Mouse (Mus musculus) myocyte (in vitro differentiated cells): ENCODE results near the gene Esrra. TPM values are rescaled to one million over a fixed set of nuclear protein-coding genes. Genes with fewer than 3 reads are reported as not detected.

Experiments
- H3K27me3 ChIP-seq: one replicate; pipeline ENCODE4 v1.6.1; 2011; ENCODE audit not compliant: control insufficient read depth, insufficient read depth, insufficient read length
- H3K36me3 ChIP-seq: one replicate; pipeline ENCODE4 v1.6.1; 2011; ENCODE audit not compliant: control insufficient read depth, insufficient read depth
- H3K4me2 ChIP-seq: one replicate; pipeline ENCODE4 v1.6.1; 2011; ENCODE audit warnings: low read depth, control low read depth
- H3K4me3 ChIP-seq: one replicate; pipeline ENCODE4 v1.5.1; 2011; ENCODE audit warnings: mild to moderate bottlenecking, control low read depth, moderate library complexity
- H3K79me2 ChIP-seq: one replicate; pipeline ENCODE4 v1.6.1; 2011; ENCODE audit not compliant: control insufficient read depth, insufficient read depth
- H3ac ChIP-seq: one replicate; pipeline ENCODE4 v1.6.1; 2011; ENCODE audit not compliant: control insufficient read depth, insufficient read length
- CEBPB ChIP-seq: IDR thresholded peaks from 2 replicates; pipeline ENCODE4 v1.6.1; 2011; ENCODE audit warnings: mild to moderate bottlenecking, moderate library complexity; ENCODE audit not compliant: poor library complexity, insufficient read depth, severe bottlenecking
- E2F4 ChIP-seq: IDR thresholded peaks from one replicate; pipeline ENCODE4 v1.6.1; 2011; ENCODE audit warnings: mild to moderate bottlenecking, control low read depth, moderate library complexity; ENCODE audit not compliant: insufficient read depth
- MAX ChIP-seq: IDR thresholded peaks from one replicate; pipeline ENCODE4 v1.6.1; 2011; ENCODE audit warnings: low read depth, mild to moderate bottlenecking, control low read depth
- MYOD1 ChIP-seq, 3 experiments: IDR thresholded peaks; one replicate each; pipeline ENCODE4 v1.6.1; 2011; ENCODE audit warnings: control low read depth in 2 of 3, low read depth in 2 of 3, mild to moderate bottlenecking in 2 of 3, moderate library complexity in 1 of 3; ENCODE audit not compliant: insufficient read length in 2 of 3, control insufficient read depth in 1 of 3
- MYOG ChIP-seq, 3 experiments: IDR thresholded peaks; one replicate each; pipeline ENCODE4 v1.6.1; 2011; ENCODE audit warnings: control low read depth in 2 of 3, low read depth in 2 of 3, mild to moderate bottlenecking in 2 of 3; ENCODE audit not compliant: insufficient read length in 2 of 3, control insufficient read depth in 1 of 3, insufficient read depth in 1 of 3
- POLR2A ChIP-seq: IDR thresholded peaks from one replicate; pipeline ENCODE4 v1.6.1; 2011; ENCODE audit warnings: low read depth, mild to moderate bottlenecking, control low read depth, moderate library complexity; ENCODE audit not compliant: insufficient read length
- POLR2AphosphoS2 ChIP-seq: IDR thresholded peaks from one replicate; pipeline ENCODE4 v1.6.1; 2011; ENCODE audit warnings: low read depth, control low read depth; ENCODE audit not compliant: insufficient read length
- REST ChIP-seq: IDR thresholded peaks from one replicate; pipeline ENCODE4 v1.6.1; 2011; ENCODE audit warnings: mild to moderate bottlenecking, control low read depth, moderate library complexity; ENCODE audit not compliant: insufficient read depth, insufficient read length
- SRF ChIP-seq: IDR thresholded peaks from one replicate; pipeline ENCODE4 v1.6.1; 2011; ENCODE audit warnings: low read depth; ENCODE audit not compliant: control insufficient read depth, insufficient read length
- TCF12 ChIP-seq: IDR thresholded peaks from one replicate; pipeline ENCODE4 v1.6.1; 2011; ENCODE audit warnings: mild to moderate bottlenecking, control low read depth; ENCODE audit not compliant: poor library complexity, insufficient read depth, severe bottlenecking
- TCF3 ChIP-seq: IDR thresholded peaks from one replicate; pipeline ENCODE4 v1.6.1; 2011; ENCODE audit warnings: low read depth, control low read depth; ENCODE audit not compliant: insufficient read length
- USF1 ChIP-seq: IDR thresholded peaks from one replicate; pipeline ENCODE4 v1.6.1; 2011; ENCODE audit warnings: low read depth, mild to moderate bottlenecking, control low read depth, moderate library complexity
- polyA plus RNA-seq: library from polyadenylated mRNA; unstranded; fragments of >200 nt; fragmentation: generic; extraction: Trizol; gene quantifications from one replicate; pipeline ENCODE4 v1.2.1, GENCODE M21; 2012; ENCODE audit warnings: missing spikeins

Gene Esrra
- polyA plus RNA-seq, 1 experiment, result 52.7 TPM

GRCm38 (mm10) chr19:6907811-6908540 lies 13.6 kb downstream of the Esrra start:
- H3K79me2 ChIP-seq, result peaks cover 25% of the 10 kb centered on the region
- TF ChIP-seq CEBPB (peak; percentile 69), REST (no peak), USF1 (no peak)
- H3K4me3 ChIP-seq, result peak overlapping the region; percentile 85
- peaks cover 8% of the 10 kb centered on the region for H3K36me3 ChIP-seq
- peak overlapping the region; percentile 81 for H3K4me2 ChIP-seq
- no peak overlapping the region for H3ac ChIP-seq
- H3K27me3 ChIP-seq, result no peaks in the 10 kb centered on the region

DNA sequence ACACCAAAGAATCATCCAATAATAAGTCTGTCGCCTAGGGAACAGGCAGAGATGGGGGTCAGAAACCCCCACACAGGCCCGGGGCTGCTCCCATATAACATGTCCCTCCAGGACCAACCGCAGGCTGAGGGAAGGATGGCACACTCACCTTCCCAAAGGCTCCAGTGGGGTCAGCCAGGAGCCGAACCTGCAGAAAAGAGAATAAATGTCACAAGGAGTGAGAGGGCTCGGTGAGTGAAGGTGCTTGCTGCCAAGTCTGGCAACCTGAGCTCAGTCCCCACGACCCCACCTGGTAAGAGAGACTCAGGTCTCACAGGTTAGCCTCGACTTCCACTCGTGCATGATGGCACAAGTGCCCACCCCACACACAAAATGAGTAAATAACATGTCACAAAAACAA lies 14.5 kb downstream of the Esrra start:
- peak overlapping the region; percentile 85 for H3K4me3 ChIP-seq
- H3ac ChIP-seq, result no peak overlapping the region
- H3K79me2 ChIP-seq, result peaks cover 25% of the 10 kb centered on the region
- peaks cover 3% of the 10 kb centered on the region for H3K36me3 ChIP-seq
- peak overlapping the region; percentile 81 for H3K4me2 ChIP-seq
- no peaks in the 10 kb centered on the region for H3K27me3 ChIP-seq
- TF ChIP-seq MYOG (IDR thresholded peaks at IDR 0.05; ENCODE audit: control insufficient read depth in 1 of 3, insufficient read depth in 1 of 3, insufficient read length in 2 of 3, low read depth in 2 of 3), result no peak
- TF ChIP-seq TCF3, result no peak
- no peak for TF ChIP-seq REST
- TF ChIP-seq USF1, result no peak
- no peak for TF ChIP-seq MYOD1 (IDR thresholded peaks at IDR 0.05; ENCODE audit: control insufficient read depth in 1 of 3, insufficient read length in 2 of 3, low read depth in 2 of 3)
- TF ChIP-seq SRF, result no peak

DNA sequence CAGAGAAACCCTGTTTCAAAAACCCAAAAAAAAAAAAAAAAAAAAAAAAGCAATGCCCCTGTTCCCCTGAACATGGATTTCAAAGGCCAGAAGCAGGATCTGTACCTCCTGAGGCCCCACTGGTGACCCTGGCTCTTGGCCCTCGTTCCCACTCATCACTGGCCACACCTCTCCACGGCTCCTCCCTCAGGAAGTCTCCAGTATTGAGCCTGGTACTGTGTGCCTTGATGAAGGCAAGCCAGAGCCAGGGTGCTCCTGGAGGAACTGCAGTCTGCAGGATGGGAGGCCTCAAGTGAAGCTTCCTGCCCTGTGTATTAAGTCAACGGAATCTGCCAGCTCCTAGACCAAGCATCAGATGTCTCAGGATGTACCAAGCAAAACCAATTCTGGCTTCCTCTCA lies 15.4 kb downstream of the Esrra start:
- H3ac ChIP-seq, result no peak overlapping the region
- peaks cover 25% of the 10 kb centered on the region for H3K79me2 ChIP-seq
- no peaks in the 10 kb centered on the region for H3K36me3 ChIP-seq
- H3K27me3 ChIP-seq, result no peaks in the 10 kb centered on the region
- H3K4me3 ChIP-seq, result no peak overlapping the region
- H3K4me2 ChIP-seq, result no peak overlapping the region
- no peak for TF ChIP-seq CEBPB
- no peak for TF ChIP-seq MYOG (IDR thresholded peaks at IDR 0.05; ENCODE audit: control insufficient read depth in 1 of 3, insufficient read depth in 1 of 3, insufficient read length in 2 of 3, low read depth in 2 of 3)
- no peak for TF ChIP-seq TCF3
- no peak for TF ChIP-seq REST

DNA sequence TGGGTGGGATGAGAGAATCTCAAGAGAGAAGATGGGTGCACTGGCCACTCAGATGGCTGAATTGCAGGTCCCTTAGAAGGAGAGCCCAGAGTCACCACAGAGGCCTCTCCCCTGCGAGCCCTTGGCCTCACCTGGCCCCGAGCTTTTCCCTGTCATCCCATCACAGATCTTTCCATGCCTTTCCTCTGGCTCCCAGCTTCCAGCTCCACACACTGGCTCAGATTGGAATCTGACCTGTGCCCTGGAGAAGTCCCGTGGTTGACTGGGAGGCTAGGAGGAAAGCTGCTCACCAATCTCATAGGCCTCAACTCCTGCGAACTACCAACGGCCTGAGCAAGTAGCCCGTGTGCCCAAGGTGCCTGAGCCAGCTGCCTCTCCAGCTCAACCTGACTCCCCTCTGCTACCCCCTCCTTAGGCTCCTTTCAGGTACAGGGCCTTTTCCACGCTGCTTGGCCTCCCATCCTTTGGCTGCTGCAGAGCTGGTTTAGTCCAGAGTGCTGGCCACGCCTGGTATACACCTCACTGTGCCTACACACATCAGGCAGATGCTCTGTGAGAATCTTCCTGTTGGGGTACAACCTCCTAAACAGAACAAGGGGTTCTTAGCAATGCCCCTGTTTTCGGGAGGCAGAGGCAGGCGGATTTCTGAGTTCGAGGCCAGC lies 16.0 kb downstream of the Esrra start:
- H3K79me2 ChIP-seq, result peaks cover 22% of the 10 kb centered on the region
- no peak overlapping the region for H3K4me2 ChIP-seq
- no peaks in the 10 kb centered on the region for H3K27me3 ChIP-seq
- no peaks in the 10 kb centered on the region for H3K36me3 ChIP-seq
- no peak overlapping the region for H3ac ChIP-seq
- TF ChIP-seq POLR2AphosphoS2 (no peak), REST (no peak), E2F4 (no peak), TCF12 (no peak), MAX (no peak), CEBPB (no peak), MYOD1 (IDR thresholded peaks at IDR 0.05; ENCODE audit: control insufficient read depth in 1 of 3, insufficient read length in 2 of 3, low read depth in 2 of 3) (no peak), SRF (no peak), USF1 (no peak), MYOG (IDR thresholded peaks at IDR 0.05; ENCODE audit: control insufficient read depth in 1 of 3, insufficient read depth in 1 of 3, insufficient read length in 2 of 3, low read depth in 2 of 3) (no peak), TCF3 (no peak)
- no peak overlapping the region for H3K4me3 ChIP-seq

DNA sequence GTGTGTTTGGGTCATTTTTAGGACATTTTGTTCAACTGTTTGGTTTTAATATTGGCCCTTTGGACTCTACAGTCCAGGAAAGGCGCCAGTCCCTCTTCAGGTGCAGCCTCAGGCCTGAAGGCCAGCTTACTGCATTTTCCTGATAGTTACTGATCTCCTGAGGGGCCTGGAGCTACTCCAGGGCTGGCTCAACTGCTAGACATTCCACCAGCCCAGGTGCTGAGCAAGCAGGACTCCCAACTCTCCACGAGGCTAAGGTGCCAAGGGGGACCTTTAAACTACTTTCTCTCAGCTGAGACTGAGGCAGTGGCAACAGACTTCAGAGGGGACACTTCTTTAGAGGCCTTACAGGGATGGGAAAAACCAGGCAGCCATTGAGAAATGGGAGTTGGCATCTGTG lies 16.8 kb downstream of the Esrra start:
- peaks cover 22% of the 10 kb centered on the region for H3K79me2 ChIP-seq
- H3ac ChIP-seq, result no peak overlapping the region
- no peaks in the 10 kb centered on the region for H3K36me3 ChIP-seq
- no peak overlapping the region for H3K4me2 ChIP-seq
- no peak overlapping the region for H3K4me3 ChIP-seq
- TF ChIP-seq TCF3 (no peak), POLR2AphosphoS2 (no peak), MAX (no peak), TCF12 (no peak), CEBPB (no peak), MYOD1 (IDR thresholded peaks at IDR 0.05; ENCODE audit: control insufficient read depth in 1 of 3, insufficient read length in 2 of 3, low read depth in 2 of 3) (no peak), MYOG (IDR thresholded peaks at IDR 0.05; ENCODE audit: control insufficient read depth in 1 of 3, insufficient read depth in 1 of 3, insufficient read length in 2 of 3, low read depth in 2 of 3) (no peak), SRF (no peak), REST (no peak), POLR2A (no peak), USF1 (no peak), E2F4 (no peak)
- H3K27me3 ChIP-seq, result no peaks in the 10 kb centered on the region
